Mouse (Mus musculus) mature B cell (primary cell): ENCODE data around the gene Pmvk.
"Not testable (repeated sequence)": the region's sequence is repeated elsewhere in the genome, so short reads cannot be mapped to it uniquely, and the experiment has no call there.

ENCODE experiments used
- in situ Hi-C: fragments of 300-500 bp; cut with MboI; formaldehyde crosslinking; loops from 2 replicates; pipeline ENCODE4 v1.14.3; 2019

The Pmvk gene

GRCm38 (mm10) chr3:89429021-89429420 is 25.3 kb upstream of the Pmvk start:
- in situ Hi-C loops, result not testable (repeated sequence)

- in situ Hi-C loops, result no loop called here
Observed at GRCm38 (mm10) chr3:89430171-89431159, 23.9 kb upstream of the Pmvk start, which contains the start of gene Pygo2. Gene Pygo2, plus strand, starts transcription at chr3:89430214.

- in situ Hi-C loops, result no loop called here
Observed at GRCm38 (mm10) chr3:89432606-89433005, 21.7 kb upstream of the Pmvk start.

DNA sequence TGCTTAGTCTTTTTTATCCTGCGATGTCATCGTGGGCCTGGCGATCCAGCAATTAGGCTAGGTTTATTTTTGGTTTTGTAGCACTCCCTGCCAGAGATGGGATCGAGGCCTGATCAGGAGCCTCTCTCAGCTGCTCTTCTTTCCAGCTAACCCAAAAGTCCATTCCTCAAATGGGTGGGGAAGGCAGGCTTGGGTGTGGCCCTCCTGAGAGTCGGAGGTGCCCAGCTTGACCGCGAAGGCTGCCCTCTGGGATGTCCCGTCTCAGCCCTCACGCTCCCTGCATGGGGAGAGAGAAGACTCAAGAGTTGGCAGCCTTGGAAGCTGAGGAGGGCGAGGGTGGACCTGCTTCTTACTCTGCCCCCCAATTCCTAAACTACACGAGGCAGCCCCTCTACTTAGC is 19.8 kb upstream of the Pmvk start:
- in situ Hi-C loops, result no loop called here

- in situ Hi-C loops, result no loop called here
Observed at GRCm38 (mm10) chr3:89435041-89435440, 19.3 kb upstream of the Pmvk start.

- in situ Hi-C loops, result no loop called here
Observed at GRCm38 (mm10) chr3:89436176-89437113, 17.9 kb upstream of the Pmvk start, which contains the start of gene Pbxip1. Gene Pbxip1, plus strand, starts transcription at chr3:89436706.

GRCm38 (mm10) chr3:89437269-89437668 is 17.1 kb upstream of the Pmvk start:
- in situ Hi-C loops, result no loop called here

DNA sequence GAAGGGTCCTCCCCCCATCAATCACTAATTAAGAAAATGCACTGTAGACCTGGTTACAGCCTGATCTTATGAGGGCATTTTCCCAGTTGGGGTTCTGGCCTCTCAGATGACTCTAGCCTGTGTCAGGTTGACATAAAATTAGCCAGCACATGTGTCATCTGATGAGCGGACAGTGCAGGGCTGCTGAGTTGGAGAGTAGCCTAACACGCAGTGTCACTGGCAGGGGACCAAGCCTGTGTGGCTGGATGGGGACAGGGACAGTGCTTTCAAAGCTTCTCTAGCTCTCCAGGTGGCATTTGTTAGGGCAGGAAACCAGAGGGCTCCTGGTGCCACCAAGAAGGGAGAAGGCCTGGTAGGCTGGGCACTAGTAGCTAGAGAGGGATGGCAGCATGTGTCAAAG is 13.7 kb upstream of the Pmvk start:
- in situ Hi-C loops, result no loop called here

DNA sequence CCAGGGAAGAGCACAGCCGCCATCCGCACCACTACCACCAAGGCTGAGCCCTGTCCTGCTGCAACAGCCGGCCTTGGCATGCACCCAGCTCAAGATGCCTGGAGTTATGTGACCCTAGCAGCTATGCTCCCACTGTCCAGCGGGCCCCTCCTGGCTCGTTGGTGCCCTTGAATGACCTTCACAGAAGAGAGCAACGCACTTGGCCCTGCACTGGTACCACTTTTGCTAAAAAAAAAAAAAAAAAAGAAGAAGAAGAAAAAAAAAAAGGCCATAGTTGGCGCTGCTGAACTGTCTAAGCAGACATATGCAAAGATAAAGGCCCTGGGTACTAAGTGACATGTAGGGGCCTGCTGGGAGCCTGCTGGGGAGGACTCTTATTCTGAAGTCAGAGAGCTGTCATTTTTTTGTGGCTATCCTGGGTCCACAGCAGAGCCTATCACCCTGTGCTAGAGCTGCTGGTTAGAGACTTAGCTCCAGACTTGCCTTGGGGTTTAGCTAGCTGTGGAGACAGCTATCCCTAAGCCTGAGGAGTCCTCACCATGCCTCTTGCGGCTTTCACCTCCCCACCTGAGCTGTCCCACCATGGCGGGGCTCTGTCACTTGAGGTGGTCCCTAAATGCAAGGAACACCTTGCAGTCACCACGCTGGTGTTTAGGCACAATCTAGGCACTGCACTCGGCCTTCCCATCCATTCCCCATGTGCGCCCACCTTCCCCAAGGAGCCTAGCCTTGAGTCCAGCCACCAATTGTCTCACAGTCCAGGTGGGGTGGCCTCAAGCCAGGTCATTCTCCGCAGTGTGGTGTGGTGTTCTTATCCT is 5.4 kb upstream of the Pmvk start:
- in situ Hi-C loops, result no loop called here

DNA sequence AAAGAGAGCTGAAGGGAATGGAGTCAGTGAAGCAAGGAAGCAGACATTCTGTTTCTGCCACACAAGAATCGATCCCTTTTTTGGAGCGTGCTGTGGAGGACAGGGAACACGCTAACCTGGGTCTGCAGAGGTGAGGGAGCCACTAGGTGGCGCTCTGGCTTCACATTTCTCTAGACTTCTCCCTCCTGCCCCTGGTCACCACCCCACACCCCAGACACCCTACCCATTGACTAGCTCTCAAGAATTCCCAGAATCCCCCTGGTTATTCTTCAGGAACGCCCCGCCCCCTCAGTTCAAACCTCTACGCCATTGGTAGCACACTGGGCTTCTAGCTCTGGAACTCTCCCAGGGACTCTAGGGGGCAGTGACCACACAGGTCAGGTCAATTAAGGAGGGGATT is 4.8 kb upstream of the Pmvk start:
- in situ Hi-C loops, result no loop called here

- in situ Hi-C loops, result no loop called here
Observed at GRCm38 (mm10) chr3:89451916-89452315, 2.4 kb upstream of the Pmvk start.

GRCm38 (mm10) chr3:89455786-89456285 is 1.5 kb downstream of the Pmvk start:
- in situ Hi-C loops, result no loop called here

DNA sequence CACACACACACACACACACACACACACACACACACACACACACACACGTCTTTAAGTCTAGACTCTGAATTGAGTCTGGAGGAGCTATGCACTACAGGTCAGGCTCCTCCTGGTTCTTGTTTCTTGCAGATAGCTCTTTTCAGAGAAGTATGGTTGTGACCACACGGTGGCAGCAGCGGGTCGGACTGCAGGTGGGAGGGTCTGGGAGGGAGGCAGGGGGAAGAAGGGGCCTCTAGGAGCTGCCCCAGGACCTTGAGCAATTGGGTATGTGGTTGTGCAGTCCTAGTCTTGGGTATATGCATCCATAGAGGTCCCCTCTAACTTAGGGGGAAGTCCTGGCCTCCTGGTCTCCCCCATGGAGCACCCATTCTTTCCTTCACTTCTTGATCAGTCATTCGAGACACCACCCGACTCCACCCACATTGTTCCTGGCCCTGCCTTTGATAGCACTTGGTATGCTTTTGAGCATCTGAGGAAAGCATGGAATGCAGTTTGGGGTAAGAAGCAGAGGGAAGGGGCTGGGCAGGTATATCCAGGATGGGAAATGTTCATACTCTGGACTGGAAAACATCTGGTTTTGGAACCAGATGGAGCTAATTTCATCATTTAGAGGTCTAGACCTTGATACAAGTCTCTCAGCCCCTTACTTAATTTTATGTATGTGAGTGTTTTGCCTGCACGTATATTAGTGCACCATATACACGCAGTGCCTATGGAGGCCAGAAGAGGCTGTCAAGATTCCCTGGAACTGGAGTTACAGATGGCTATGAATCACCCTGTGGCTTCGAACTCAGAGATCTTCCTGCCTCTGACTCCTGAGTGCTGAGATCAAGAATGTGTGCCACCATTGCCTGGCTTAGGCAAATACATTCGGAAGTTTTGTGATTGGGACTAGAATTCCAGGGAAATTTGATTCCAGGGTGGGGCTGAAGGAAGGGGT is 2.7 kb downstream of the Pmvk start:
- in situ Hi-C loops, result no loop called here

- in situ Hi-C loops, result no loop called here
Observed at GRCm38 (mm10) chr3:89458372-89458964, 4.1 kb downstream of the Pmvk start.

DNA sequence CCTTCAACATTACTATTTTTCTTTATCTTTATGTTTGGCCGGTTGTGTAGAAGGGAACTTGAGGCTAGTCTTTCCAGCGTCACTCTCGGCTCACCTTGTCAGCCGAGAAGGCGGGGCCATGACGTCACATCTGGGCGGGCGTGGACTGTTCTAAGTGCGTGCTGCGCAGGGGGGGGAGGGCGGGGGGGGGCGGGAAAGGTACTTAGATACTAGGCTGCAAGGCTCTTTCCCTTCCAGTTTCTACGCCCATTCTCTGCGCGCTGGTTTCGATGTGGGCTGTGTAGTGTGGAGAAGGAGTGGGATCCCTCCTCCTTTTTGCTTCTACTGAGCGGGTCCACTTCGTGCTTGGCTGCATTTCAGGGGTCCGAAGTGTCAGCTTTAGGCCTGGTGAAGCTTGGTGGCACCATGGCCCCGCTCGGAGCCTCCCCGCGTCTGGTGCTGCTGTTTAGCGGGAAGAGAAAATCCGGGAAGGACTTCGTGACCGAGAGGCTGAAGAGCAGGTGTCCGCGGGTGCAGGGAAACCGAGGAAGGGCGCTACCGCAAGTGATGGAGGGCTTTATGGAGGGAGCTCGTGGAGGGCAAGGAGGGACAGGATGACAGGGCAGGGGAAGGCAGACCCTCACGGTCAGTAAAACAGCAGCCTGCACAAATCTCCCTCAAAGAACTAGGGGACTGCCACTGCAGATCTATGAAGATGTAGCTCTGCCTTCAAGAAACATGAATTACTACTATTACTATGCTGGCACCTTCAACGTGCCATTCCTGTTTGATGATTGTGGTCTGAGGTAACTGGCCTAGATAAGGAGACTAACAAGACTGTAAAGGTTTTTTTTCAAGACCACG is 4.8 kb downstream of the Pmvk start:
- in situ Hi-C loops, result no loop called here

GRCm38 (mm10) chr3:89468268-89468667 is 13.9 kb downstream of the Pmvk start:
- in situ Hi-C loops, result no loop called here

- in situ Hi-C loops, result no loop called here
Observed at GRCm38 (mm10) chr3:89472280-89472679, 17.9 kb downstream of the Pmvk start.

DNA sequence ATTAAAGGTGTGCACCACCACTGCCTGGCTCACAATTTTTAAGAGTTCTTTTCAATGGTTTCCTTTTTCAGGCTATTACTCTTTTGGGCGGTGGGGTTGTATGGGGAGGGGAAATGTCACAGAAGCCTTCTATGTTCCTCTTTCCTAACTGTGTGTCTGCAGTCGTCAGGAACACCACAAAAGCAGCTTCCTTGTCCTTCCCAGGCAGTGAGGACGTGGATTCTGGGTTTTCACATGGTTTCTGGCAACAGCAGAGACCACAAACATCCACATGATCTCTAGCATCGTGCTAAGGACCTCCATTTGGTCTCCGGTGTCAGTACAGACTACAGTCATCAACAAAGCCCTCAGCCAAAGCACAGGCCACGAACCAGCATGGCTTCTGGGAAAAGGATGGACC is 19.5 kb downstream of the Pmvk start:
- in situ Hi-C loops, result no loop called here

- in situ Hi-C loops, result no loop called here
Observed at GRCm38 (mm10) chr3:89479055-89479454, 24.7 kb downstream of the Pmvk start.
